Mouse (Mus musculus) thymus, adult 2 months (tissue): Measurements from ENCODE around the gene Dek.

Source experiments
- CTCF ChIP-seq: fragments of 200-500 bp; IDR thresholded peaks from 2 replicates; pipeline ENCODE4 v1.5.1; 2012; ENCODE audit warnings: mild to moderate bottlenecking, control low read depth, low read length, moderate library complexity, borderline replicate concordance; ENCODE audit not compliant: control insufficient read depth, poor library complexity, insufficient read depth; ENCODE audit errors: extremely low read depth
- POLR2A ChIP-seq: fragments of 200-500 bp; IDR thresholded peaks from 2 replicates; pipeline ENCODE4 v1.6.1; 2012; ENCODE audit warnings: mild to moderate bottlenecking, low read length, control low read depth, moderate library complexity; ENCODE audit not compliant: control insufficient read depth, poor library complexity, insufficient read depth; ENCODE audit errors: extremely low read depth

DNA sequence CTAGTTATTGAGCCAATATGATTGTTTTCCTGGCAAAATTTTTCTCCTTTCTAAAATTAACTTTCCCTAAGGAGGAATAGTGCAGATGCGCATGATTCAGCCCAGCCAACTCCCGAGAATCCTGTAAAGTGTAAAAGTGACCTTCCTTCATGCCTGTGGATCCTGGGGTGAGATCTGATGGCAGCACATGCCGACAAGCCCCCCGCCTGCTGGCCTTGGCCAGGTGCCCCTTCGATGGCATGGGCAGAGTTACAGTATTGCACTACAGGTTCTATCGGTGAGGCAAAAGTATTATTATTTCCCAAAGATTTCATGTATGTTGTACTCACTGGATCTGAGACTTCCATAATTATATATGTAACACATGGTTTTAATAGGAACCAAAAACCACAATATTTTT lies 19.0 kb upstream of the Dek start:
- TF ChIP-seq CTCF (no peak), POLR2A (no peak)
